Mouse (Mus musculus): ENCODE results near the gene Plekha5.

Gene Plekha5

DNA sequence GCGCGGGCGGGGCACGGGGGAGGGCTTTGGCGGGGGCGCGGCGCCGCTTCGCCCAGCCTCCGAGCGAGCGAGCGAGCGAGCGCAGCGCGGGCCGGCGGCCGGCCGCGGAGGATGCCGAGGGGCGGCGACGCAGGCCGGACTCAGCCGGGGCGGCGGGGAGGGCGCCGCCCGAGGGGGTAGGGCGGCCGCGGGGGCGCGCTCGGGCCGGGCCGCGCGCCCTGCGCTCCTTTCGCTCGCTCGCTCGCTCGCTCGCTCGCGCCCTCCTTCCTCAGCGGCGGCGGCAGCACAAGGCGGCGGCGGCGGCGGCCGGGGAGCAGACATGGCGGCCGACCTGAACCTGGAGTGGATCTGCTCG is at the start of gene Plekha5:
Gene Plekha5 (plus strand): TSS at position 209 of the 355 bp plus-strand sequence.
- DNase-seq (ENCODE audit: low spot score in 2 of 2), result peak in 1 of 2 experiments; percentile 41

DNA sequence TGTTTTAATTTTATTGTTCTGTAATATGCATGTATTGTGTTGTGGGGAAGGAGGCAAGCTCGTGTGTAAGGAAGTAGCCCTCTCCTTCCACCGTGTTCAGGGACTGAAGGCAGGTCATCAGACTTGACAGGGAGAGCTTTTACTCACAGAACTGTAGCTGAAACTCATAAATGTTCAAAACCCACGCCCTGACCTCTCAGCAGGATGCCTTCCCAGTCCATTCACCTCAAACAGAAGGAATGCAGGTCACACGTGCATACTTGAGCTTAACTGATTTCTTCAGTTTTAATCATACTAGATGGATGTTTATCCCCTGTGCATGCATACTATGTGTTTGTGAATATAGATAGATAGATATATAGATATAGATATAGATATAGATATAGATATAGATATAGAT is 48.2 kb upstream of the Plekha5 start:
- no peak for DNase-seq (ENCODE audit: low spot score in 2 of 2)

DNA sequence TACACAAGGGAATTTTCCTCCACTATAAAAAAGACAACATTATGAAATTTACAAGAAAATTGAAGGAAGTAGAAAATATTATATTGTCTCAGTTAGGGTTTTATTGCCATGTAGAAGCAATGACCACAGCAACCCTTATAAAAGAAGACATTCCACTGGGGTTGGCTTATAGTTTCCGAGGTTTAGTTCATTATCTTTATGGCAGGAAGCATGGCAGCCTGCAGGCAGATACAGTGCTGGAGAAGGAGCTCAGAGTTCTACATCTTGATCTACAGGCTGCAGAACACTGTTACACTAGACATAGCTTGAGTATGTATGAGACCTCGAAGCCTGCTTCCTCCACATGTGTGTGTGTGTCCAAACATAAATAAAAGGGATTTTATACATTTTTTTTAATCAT is 43.3 kb upstream of the Plekha5 start:
- DNase-seq (ENCODE audit: low spot score in 2 of 2), result no peak

DNA sequence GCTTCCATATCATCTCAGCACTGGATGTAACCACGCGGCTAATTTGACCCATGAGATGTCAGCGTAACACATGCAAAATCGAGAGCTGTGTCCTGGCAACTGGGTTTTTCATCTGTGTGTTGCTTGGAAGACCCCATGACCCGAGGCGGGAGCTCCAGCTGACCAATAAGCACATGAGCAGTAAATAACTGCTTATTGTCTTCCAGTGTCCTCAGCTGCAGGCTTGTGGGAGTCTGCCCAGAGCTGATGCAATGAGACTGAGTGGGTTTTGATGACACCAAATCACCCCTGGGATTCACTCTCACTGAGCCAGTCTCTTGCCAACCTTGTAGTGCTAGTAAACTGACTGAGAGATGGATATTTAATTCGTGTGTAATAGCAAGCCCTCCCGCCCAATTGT is 42.7 kb upstream of the Plekha5 start:
- DNase-seq (ENCODE audit: low spot score in 2 of 2), result no peak

DNA sequence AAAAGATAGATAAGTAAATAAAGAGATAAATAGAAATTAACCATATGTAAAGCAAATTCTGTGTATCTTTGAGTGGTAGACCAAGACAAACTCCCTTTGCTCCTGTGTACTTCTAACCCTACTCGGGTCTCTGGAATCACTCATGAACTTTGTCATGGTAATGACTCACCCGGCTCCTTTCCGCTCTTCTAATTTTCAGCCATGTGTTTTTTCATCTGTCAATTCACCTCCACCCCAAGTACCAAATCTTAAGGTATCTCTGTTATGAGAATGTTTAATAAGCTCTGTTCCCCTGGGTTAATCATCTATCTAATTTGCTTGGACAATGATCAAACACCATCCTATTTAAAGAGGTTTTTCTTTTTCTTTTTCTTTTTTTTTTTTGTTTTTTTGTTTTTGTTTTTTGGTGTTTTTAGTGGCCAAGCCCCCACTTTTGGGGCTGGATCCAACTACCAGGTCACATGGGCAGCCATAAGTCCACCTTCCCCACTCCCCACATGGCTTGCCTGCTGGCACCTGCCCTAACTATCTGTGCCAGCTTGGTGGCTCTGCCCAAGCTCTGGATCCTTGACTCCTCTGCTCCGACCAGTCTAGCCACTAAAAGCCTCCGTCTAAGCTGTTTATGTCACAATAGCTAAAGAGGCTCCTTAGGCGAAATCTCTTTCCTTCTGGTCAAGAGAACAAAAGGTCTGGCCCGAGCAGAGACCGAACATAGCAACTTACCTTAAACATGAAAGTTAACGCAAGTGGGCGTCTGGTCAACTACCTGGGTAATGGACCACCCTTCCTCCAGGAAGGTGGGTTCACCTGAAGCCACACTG is 40.1 kb upstream of the Plekha5 start:
- no peak for DNase-seq (ENCODE audit: low spot score in 2 of 2)

DNA sequence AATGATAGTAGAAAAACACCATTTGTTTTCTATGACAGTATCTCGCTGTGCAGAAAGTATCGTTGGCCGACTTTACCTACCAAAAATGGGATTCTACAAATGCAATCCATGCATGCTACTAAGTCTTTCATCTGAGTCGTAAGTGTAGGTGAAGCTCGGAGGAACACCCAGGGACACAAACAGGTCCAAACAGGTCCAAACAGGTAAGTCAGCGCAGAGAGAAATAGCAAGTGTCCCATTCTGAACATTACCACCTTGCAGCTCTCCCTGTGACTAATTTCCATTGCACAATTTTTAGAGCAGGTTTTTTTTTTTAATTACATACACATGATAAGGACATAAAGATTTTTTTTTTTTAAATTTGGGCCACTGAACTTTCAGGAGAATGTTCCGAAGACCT is 27.2 kb upstream of the Plekha5 start:
- peak in 1 of 2 experiments; percentile 30 for DNase-seq (ENCODE audit: low spot score in 2 of 2)

DNA sequence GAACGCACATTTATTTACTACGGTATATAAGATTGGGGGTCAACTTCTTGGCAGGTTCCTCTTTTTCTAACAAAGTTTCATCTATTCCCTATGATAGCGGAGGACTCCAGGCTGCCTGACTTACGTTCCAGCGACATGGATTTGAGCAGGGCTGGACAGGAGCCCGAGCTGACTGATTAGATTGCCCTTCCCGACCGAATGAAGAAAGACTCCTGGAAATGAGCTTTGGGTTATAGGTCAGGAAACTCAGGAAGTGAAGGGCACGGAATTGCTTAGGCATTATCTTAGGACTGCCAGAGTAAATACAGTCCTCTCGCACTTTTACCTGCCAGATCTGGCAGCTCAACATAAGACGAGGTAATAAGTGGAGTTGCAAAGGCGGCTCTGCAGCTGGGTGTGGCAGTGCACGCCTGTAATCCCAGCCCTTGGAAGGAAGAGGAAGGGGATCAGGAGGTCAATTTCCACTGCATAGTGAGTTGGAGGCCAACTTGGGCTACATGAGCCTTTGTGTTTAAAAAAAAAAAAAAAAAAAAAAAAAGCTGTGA is 21.0 kb upstream of the Plekha5 start:
- DNase-seq (ENCODE audit: low spot score in 2 of 2), result no peak

DNA sequence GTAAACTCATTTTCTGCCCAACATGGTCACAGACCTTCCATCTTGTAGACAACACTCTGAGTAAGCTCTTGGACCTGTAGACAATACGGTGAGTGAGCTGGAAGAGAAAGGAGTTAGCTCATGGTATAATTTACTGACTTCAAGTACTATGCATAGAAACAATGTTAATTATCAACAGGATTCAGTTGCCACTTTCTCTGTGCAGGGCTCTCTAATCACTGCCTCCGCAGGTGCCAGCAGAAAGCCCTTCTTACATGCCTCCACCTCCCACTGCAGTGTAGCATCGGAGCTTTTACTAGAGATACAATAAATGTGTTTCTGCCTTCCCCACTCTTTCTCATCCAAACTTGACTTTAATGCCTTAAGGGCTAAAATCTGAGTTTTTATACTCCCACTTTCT is 11.9 kb upstream of the Plekha5 start:
- no peak for DNase-seq (ENCODE audit: low spot score in 2 of 2)

DNA sequence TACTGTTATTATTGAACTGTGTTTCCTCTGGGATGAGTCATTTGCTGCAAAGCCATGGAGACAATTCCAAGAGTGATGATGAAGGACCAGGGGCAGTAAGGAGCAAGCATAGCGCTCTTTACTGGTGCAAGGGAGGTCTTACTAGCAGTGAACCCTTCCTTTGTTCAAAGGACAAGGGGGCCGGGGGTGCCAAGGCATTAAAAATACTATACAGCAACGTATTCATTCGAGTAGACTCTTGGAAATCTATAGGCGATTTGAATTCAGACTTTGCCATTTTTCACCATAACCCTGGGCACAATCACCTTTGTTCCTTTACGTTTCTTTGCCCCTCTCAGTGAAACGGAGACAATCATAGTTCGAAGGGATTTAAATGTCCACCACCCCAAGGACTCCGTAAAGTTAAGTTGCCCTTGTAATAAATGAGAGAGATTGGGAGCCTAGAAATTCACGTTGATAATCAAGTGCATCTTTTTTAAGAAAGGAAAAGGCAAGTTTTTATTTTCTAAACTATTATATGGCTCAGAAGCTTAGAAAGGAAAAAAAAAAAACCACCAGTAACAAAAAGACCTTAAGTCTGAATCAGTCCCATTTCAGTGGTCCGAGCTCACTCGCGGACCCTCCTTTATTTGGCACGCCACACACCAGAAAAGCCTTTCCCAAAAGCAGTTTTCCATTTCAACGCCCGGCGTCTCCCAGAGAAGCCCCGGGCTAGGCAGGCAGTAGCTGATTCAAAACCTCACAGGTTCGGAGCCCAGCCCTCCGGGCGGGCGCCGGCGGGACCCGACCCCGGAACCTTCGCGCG is 611 bp upstream of the Plekha5 start:
- DNase-seq (ENCODE audit: low spot score in 2 of 2), result peak in 1 of 2 experiments; percentile 58

DNA sequence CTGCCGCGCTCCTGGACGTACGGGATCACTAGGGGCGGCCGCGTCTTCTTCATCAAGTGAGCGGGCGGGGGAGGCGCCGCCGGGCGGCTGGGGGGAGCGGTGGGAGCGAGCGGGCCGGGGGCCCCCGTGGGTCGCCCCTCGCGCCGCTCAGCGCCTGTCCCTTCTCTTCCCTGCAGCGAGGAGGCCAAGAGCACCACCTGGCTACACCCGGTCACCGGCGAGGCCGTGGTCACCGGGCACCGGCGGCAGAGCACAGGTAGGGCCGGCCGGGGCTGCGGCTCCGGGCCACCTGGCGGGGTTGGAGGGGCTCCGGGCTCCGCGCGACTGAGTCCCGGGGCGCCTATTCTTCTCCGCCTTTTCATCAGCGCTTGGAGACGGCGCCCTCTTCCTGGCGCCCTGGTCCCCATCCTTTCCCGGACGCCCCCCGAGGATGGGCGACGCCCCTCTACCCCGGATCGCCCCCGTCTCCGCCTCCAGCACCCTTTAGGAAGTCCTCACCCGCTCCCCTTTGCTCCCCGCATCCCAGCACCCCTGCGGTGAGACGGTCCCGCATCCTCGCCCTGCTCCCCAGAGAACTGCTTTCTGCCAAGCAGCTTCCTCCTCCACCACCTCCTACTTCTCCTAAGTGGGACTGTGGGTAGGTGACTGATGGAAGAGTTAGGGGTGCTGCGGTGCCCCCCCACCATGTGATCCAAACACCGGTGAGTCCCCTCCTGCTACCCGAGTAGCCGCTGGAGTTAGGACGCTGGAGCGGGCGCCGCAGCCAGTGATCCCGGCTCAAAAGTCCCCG is 542 bp downstream of the Plekha5 start:
- DNase-seq (ENCODE audit: low spot score in 2 of 2), result peak; percentile 31 to 39

DNA sequence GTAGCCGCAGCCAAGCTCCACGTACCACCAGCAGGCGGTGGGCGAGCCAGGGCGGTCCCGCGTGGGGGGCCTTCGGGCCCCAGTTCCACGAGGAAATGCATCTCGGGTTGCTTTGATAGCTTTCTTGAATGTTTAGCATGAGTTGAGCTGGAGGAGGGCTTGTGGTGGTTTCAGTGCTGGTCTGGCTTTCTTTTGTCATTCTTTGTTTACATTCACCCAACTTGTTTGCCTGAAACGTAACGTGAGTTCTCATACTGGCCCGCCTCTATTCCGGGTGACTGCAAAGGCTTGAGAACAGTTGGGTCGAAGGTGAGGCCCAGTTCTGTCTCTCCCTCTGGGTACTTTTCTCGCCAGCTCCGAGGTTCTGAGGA is 1.1 kb downstream of the Plekha5 start:
- DNase-seq (ENCODE audit: low spot score in 2 of 2), result peak; percentile 24 to 59

DNA sequence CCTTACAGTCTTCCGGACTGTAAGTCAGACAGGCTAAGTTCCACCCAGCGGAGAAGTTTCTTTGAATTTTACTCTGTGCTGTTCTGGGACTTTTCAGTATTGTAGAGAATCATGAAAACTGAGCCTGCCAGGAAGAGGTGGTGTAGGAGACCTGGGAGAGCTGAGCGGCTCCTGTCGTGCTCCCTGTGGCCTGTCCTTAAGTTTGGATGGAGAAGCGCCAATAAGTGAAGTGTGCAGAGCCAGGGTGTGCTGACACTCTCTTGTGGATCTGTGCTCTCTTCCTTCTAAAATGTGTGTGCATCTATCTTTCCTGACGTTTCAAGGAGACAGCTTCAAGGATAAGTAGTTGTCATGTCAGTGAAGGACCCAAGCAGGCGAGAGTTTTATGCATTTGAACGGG is 5.4 kb downstream of the Plekha5 start:
- no peak for DNase-seq (ENCODE audit: low spot score in 2 of 2)

DNA sequence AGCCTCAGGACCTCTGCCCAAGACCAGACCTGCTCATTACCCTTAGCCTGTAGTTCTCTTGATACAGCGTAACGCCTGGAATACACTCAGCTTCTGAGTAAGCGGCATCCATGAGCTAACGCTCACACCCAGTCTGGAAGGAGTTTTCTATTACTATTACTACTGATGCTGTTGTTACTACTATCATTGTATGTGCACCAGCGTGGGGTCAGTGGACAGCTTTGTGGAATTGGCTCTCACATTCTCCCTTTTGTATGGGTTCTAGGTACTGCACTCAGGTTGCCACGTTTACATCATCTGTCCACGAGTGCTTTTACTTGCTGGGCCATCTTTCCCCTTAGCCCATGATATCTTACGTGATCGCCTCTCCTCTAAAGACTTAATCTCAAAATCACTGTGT is 8.5 kb downstream of the Plekha5 start:
- DNase-seq (ENCODE audit: low spot score in 2 of 2), result no peak

DNA sequence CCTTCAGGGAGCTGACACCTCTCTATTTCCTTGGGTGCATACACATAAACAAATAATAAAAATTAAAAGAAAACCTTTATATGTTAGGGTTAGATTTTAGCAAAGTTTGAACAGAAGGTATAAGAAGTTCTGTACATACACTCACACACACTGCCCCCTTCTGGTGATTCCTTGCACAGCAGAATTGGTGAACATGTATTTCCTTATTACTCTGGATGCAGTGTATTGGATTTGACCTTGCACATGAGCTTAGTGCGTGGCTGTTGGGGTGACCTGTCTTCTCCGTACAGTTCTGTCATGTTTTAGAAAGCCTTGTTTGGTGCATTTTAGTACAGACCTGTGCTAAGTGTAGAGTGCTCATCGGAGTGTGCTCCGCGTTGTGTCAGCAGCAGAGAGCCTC is 19.5 kb downstream of the Plekha5 start:
- DNase-seq (ENCODE audit: low spot score in 2 of 2), result peak in 1 of 2 experiments; percentile 26

DNA sequence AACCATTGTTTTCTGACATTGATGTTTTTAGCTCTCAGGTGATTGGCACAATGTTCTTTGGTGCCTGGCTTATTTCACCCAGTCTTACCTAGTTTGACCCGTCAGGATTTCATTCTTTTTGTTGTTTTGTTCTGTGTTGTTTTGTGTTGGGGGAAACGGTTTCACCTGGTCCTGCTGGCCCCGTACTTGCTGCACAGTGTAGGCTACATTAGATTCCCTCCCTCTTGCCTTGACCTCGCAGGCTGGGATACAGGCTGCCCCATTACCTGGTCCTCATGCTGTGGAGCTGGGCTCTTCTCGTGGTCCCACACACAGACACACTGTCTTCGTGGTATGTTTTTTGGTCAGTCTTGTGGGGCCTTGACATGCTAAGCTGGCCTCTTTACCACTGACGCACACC is 20.3 kb downstream of the Plekha5 start:
- no peak for DNase-seq (ENCODE audit: low spot score in 2 of 2)

DNA sequence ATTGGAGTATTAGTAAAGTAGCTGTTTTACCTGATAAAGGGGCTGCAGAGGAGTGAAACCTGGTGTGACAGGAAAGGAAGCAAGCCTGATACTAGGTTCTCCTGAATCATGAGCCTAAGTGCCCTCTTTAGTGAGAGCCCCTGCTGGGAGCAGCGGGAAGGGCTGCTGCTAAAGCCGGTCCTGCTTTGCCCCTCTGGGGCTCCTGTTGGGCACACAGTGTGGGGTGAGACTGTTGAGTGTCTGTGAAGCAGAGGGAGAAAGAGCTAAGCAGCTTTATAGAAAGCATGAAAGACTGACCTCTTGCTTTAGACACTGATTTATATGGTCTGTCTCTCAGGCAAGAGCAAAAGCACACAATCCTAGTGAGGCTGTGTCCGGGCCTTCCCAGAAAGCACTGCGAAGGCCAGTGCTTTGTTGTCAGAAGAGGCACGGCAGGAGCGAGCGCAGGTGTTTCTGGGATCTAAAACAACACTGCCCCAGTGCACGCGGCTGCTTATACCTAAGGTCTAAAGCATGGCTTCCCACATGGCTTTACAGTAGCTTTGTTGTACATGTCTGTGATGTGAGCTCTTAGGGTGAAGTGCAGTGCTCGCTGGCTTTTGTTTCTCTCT is 21.1 kb downstream of the Plekha5 start:
- no peak for DNase-seq (ENCODE audit: low spot score in 2 of 2)

DNA sequence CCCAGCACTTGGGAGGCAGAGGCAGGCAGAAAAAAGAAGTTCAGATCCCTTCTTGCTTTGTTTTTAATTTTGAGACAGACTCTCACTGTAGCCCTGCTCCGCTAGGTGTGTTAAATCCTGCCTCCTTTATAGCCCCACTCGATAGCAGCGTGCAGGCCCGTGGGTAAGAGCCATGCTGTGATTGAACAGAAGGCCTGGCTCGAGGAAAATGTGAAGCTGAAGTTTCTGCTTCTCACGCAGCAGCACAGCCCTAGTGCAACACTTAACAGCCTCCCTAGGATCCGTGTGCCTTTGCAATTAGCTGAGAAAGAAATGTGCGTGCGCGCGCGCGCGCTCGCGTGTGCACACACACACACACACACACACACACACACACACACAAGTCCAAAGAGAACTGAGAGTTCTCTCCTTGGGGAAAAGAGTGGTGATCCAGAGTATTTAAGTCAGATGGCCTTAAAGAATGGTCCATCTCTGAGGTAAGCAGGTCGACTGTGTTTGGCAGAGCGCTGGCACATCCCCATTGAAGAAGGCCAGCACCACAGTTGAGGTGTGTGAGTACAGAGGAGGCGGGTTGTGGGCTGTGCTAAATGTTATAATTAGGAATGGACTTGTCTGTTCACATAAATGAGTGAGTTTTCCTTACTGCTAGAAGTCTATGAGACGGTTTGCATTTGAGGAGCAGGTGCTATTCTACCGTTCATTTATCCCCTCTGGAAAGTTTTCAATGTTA is 24.3 kb downstream of the Plekha5 start:
- no peak for DNase-seq (ENCODE audit: low spot score in 2 of 2)

DNA sequence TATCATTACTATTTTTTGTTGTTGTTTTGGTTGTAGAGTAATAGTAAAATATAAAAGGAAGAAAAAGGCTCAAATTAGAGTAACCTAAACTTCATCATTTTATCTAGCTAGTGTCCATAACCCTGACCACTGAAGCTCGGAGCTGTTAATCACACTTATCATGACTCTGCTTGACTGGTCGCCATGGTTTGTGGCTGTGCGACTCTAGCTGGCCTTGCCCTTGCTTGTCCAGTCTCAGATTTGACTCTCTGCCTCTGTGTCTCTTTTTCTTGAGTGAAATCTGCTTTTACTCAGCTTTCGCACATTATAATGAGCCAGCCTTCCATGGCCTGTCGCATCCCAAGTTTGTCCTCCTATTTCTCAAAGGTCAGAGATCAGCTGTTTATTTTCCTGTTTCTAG is 26.8 kb downstream of the Plekha5 start:
- DNase-seq (ENCODE audit: low spot score in 2 of 2), result no peak

DNA sequence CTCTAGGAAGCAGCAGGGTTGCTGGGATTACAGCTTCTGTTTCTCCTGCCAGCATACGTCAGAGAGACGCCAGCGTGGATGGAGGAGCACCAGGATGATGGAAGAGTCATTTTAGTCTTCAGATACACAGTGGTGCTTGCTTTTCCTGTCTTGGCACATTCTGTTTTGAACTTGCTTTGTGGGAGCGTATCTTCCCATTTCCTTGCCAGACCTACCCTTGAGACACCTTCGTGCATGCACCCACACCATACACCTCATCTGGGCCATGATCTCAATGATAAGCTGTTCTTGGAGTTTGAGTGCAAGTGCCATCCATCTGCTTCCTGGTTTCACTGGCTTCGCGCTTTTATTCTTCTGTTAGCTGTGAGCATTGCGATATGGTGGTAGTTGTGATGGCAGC is 28.9 kb downstream of the Plekha5 start:
- DNase-seq (ENCODE audit: low spot score in 2 of 2), result no peak

DNA sequence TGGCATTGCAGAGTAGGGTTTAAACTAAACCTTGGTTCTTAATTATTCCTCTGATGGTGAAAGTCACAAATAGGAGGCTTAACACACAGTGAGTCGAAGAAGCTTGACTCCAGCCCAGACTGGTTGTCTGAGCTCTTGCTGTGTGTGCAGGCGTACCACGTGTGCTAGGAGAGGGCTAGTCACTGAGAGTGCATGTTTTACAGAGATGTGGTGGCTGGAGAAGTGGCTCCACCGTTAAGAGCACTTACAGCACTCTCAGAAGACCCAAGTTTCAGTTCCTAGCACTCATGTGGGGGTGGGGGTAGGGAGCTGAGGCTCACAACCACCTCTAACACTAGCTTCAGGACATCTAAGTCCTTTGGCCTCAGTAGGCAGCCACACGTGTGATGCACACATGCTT is 29.6 kb downstream of the Plekha5 start:
- no peak for DNase-seq (ENCODE audit: low spot score in 2 of 2)

DNA sequence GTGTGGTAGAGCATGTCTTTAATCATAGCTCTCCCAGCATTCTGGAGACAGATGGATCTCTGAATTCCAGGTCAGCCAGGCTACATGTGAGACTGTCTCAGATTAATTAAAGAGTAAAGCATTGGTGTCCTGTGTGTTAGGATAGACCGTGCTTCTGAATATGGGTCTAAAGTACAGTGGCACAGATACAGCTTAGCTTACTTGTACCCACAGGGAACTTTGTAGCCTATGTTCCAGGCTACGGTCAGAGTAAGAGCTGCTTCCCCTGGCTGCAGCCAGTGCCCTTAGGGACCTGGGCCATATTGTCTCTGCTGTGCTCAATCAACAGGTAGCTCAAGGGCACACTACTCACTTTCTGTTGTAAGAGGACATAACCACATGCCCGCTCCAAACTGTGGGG is 30.5 kb downstream of the Plekha5 start:
- DNase-seq (ENCODE audit: low spot score in 2 of 2), result no peak
